Mouse (Mus musculus): Measurements from ENCODE around the gene Sco2. TPM values are rescaled to one million over a fixed set of nuclear protein-coding genes. Genes with fewer than 3 reads are reported as not detected.

The Sco2 gene
- polyA plus RNA-seq, 1 experiment from 2014 or later: 24.2 TPM

GRCm38 (mm10) chr15:89387127-89387526 is 13.5 kb upstream of the Sco2 start:
- peaks cover 56% of the 10 kb centered on the region for H3K27me3 ChIP-seq
- in situ Hi-C loops (cut with MboI; ENCODE audit: low pct_unique_long_range_greater_than_20kb): no loop called here
- no peak for DNase-seq (ENCODE audit: low read depth, low spot score)
- TF ChIP-seq CTCF (IDR thresholded peaks at IDR 0.05): no peak
- POLR2A ChIA-PET: no interaction called here
- no peak for ATAC-seq
- CTCF ChIA-PET: no interaction called here

DNA sequence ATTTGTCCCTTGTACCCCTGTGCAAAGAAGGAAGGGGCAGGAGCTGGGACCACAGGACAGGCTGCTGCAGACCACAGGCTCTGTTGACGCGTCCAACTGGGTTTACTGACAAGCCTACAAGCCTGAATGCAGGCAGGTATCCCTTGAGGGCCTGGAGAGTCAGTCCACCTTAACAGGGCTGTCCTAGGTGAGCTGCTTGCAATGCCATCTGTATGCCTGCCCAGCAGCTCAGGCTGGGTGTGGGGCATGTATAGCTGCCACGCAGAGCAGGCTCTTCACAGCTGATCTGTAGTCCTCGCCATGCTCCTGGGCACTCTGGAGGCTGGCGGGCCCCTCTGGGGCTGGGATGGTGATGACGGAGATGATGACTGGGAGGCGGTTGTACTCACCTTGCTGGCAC is 11.0 kb upstream of the Sco2 start, which contains the start of gene Klhdc7b:
TSS of gene Klhdc7b (plus strand) at position 301 of the 400 bp plus-strand sequence.
- POLR2A ChIA-PET: no interaction called here
- TF ChIP-seq CTCF (IDR thresholded peaks at IDR 0.05): no peak
- CTCF ChIA-PET: no interaction called here
- no peak for DNase-seq (ENCODE audit: low read depth, low spot score)
- H3K27me3 ChIP-seq: peaks cover 60% of the 10 kb centered on the region
- in situ Hi-C loops (cut with MboI; ENCODE audit: low pct_unique_long_range_greater_than_20kb): no loop called here
- no peak for ATAC-seq

DNA sequence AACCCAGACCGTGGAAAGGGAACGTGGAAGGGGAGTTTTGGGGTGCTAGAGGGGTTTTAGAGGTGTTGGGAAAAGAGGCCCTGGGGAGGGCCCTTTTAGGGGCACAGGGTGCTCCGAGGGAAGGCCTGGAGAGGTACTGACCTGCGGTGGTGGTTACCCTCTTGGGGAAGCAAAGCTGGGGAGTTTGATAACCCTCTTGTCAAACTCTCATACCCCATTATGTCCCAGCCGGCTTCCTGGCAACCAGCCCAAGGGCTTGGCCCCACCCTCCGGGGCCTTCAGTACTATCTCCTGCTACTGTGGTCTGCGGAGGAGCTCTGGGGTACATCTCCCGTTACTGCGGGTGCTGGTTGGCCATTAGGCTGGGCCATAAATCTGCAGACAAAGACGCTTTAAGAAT is 5.8 kb upstream of the Sco2 start:
- H3K27me3 ChIP-seq: peaks cover 38% of the 10 kb centered on the region
- ATAC-seq (no peak), DNase-seq (ENCODE audit: low read depth, low spot score) (no peak)
- no peak for TF ChIP-seq CTCF (IDR thresholded peaks at IDR 0.05)
- CTCF ChIA-PET: no interaction called here
- POLR2A ChIA-PET: interaction anchor here (0.6 kb wide), 1 partner anchor 22 kb away, joined by 3 read pairs; no protein-coding TSS in a partner anchor
- in situ Hi-C loops (cut with MboI; ENCODE audit: low pct_unique_long_range_greater_than_20kb): loop anchor here (10.0 kb wide), 1 partner anchor 555 kb away; no protein-coding TSS in a partner anchor

- TF ChIP-seq CTCF (IDR thresholded peaks at IDR 0.05): no peak
- ATAC-seq (no peak), DNase-seq (ENCODE audit: low read depth, low spot score) (no peak)
- POLR2A ChIA-PET: no interaction called here
- in situ Hi-C loops (cut with MboI; ENCODE audit: low pct_unique_long_range_greater_than_20kb): loop anchor here (10.0 kb wide), 1 partner anchor 554 kb away; no protein-coding TSS in a partner anchor
- peaks cover 34% of the 10 kb centered on the region for H3K27me3 ChIP-seq
- CTCF ChIA-PET: no interaction called here
These were observed 5.3 kb upstream of the Sco2 start, which contains the start of gene Odf3b for GRCm38 (mm10) chr15:89378831-89379401. Odf3b (minus strand) TSS chr15:89379282.

DNA sequence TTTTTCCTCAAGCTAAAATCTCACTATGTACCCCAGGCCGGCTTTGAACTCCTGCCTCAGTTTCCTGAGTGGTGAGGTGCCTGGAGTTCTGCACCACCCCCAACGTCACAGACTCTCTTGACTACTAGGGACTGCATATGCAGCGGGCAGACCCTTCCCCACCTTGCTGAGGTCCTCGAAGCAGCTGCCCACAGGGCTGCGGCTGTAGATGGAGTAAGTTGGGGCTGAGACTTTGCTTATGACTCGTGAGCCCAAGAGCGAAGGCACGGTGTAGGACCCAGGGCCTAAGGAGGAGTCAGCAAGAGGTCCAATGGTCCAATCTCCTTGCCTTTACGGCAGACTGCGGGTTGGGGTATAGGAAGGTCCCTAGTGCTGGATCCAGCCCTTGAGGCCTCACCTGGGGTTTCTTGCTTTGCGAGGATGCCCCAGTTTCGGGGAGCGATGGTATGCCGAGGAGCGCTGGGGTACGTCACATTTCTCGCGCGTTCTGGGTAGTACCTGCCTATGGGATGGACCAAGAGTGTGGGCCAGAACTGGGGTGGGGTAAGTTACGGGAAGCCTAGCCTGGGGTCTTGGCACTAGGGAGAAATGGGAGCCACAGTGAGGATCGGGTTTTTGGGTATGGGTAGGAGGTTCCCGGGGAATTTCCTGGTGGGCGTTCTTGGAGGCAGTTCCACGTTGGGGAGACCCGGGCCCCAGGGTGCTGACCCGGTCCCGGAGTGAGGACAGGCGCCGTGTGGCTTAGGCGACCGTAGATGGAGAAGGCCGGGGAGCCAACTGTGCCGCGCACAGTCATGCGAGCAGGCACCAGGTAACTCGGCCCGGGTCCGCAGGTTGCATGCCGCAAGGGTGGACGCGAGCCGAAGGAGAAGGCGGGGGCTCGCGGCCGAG is 4.5 kb upstream of the Sco2 start:
- in situ Hi-C loops (cut with MboI; ENCODE audit: low pct_unique_long_range_greater_than_20kb): loop anchor here (10.0 kb wide), 1 partner anchor 553 kb away; no protein-coding TSS in a partner anchor
- CTCF ChIA-PET: no interaction called here
- POLR2A ChIA-PET: no interaction called here
- ATAC-seq: no peak
- no peak for DNase-seq (ENCODE audit: low read depth, low spot score)
- TF ChIP-seq CTCF (IDR thresholded peaks at IDR 0.05): no peak
- H3K27me3 ChIP-seq: peaks cover 34% of the 10 kb centered on the region

GRCm38 (mm10) chr15:89377362-89377761 is 3.7 kb upstream of the Sco2 start:
- no peak for TF ChIP-seq CTCF (IDR thresholded peaks at IDR 0.05)
- ChIA-PET POLR2A (no interaction called here), CTCF (no interaction called here)
- DNase-seq (ENCODE audit: low read depth, low spot score) (no peak), ATAC-seq (no peak)
- in situ Hi-C loops (cut with MboI; ENCODE audit: low pct_unique_long_range_greater_than_20kb): loop anchor here (10.0 kb wide), 1 partner anchor 553 kb away; no protein-coding TSS in a partner anchor
- peaks cover 32% of the 10 kb centered on the region for H3K27me3 ChIP-seq

DNA sequence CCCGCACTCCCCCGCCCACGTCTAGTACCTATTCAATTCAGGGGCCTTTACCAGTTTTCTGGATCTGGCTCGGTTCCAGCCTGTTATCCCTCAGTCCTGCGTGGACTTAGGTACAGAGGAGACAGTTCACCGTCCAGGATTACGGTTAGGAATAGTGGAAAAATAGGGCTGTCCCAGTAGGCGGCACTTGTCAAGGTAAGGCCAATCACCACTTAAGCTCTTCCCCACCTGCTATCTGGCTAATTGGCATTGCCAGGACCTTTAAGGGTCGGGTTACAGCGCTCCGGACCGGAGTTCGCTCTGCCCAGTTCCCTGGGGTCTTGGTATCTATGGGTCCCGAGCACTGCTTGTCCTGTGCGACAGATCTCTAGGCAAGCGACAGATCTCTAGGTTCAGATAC is 3.3 kb upstream of the Sco2 start, which contains the start of gene Tymp:
TSS of gene Tymp (minus strand) at position 83 of the 400 bp plus-strand sequence.
- in situ Hi-C loops (cut with MboI; ENCODE audit: low pct_unique_long_range_greater_than_20kb): loop anchor here (10.0 kb wide), 1 partner anchor 552 kb away; no protein-coding TSS in a partner anchor
- no peak for TF ChIP-seq CTCF (IDR thresholded peaks at IDR 0.05)
- H3K27me3 ChIP-seq: peaks cover 30% of the 10 kb centered on the region
- DNase-seq (ENCODE audit: low read depth, low spot score) (no peak), ATAC-seq (no peak)
- CTCF ChIA-PET: no interaction called here
- POLR2A ChIA-PET: no interaction called here

- DNase-seq (ENCODE audit: low read depth, low spot score) (no peak), ATAC-seq (no peak)
- CTCF ChIA-PET: no interaction called here
- peaks cover 27% of the 10 kb centered on the region for H3K27me3 ChIP-seq
- no peak for TF ChIP-seq CTCF (IDR thresholded peaks at IDR 0.05)
- POLR2A ChIA-PET: no interaction called here
- in situ Hi-C loops (cut with MboI; ENCODE audit: low pct_unique_long_range_greater_than_20kb): loop anchor here (10.0 kb wide), 1 partner anchor 551 kb away; no protein-coding TSS in a partner anchor
These were observed 2.4 kb upstream of the Sco2 start for GRCm38 (mm10) chr15:89376040-89376439.

DNA sequence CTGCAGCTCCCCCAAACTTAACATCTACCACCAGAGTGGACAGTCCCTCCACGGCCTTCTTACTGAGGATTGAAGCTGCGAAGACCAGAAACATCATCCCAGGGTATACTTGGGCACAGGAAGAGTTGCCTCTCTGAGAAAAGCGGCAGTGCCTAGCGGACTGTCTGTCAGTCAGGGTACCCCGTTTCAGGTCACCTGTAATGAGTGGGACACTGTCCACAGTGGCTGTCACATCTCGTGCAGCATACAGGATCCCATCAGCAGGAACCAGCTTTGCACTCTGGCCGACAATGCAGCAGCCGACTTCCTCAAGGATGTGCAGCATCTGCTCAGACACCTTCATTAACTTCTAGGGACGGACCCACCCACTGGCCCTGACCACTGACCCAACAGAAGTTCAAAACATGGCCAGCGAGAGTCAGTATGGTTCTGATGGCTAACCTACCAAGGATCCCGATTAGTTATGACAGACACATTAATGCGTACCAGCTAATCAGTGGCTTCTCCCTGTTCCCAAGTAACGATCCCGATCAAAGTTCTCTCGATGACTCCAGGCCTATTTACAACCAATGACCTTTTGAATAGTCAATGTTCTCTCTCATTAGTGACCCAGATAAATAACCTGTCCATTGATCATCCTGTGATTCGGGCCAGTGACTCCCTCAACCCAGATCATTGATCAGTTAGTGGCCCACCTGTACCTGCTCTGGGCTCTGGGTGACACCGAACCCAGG is 1.3 kb upstream of the Sco2 start:
- POLR2A ChIA-PET: interaction anchor here (2.1 kb wide), 1 partner anchor 55 kb away, joined by 6 read pairs; the partner anchor contains the start of genes C730034F03Rik, Chkb and Gm44502
- no peak for DNase-seq (ENCODE audit: low read depth, low spot score)
- no peak for ATAC-seq
- CTCF ChIA-PET: interaction anchor here (1.3 to 2.9 kb wide), 4 partner anchors 11 to 156 kb away, joined by 3 to 20 read pairs (median 4); no protein-coding TSS in a partner anchor
- TF ChIP-seq CTCF (IDR thresholded peaks at IDR 0.05): no peak
- in situ Hi-C loops (cut with MboI; ENCODE audit: low pct_unique_long_range_greater_than_20kb): loop anchor here (10.0 kb wide), 1 partner anchor 550 kb away; no protein-coding TSS in a partner anchor
- peaks cover 18% of the 10 kb centered on the region for H3K27me3 ChIP-seq

GRCm38 (mm10) chr15:89374340-89374739 is 694 bp upstream of the Sco2 start:
- TF ChIP-seq CTCF (IDR thresholded peaks at IDR 0.05): no peak
- ChIA-PET POLR2A (interaction anchor here (2.1 kb wide), 1 partner anchor 55 kb away, joined by 6 read pairs; the partner anchor contains the start of genes C730034F03Rik, Chkb and Gm44502), CTCF (interaction anchor here (0.9 to 2.9 kb wide), 13 partner anchors 10 to 158 kb away, joined by 3 to 20 read pairs (median 3); partner anchors contain the start of genes Lmf2 and Ncaph2)
- ATAC-seq (peak; percentile 7), DNase-seq (ENCODE audit: low read depth, low spot score) (no peak)
- H3K27me3 ChIP-seq: peaks cover 16% of the 10 kb centered on the region
- in situ Hi-C loops (cut with MboI; ENCODE audit: low pct_unique_long_range_greater_than_20kb): loop anchor here (10.0 kb wide), 1 partner anchor 550 kb away; no protein-coding TSS in a partner anchor

All from Patski (cell line).